Mouse (Mus musculus) mouse embryonic stem cell (cell line): ENCODE results near the gene Btbd35f2.
"Not testable (repeated sequence)": the region's sequence is repeated elsewhere in the genome, so short reads cannot be mapped to it uniquely, and the experiment has no call there.

Source experiments
- in situ Hi-C, 2 experiments: fragments of 300-500 bp; cut with MboI; formaldehyde crosslinking; loops; 1 replicate in 1 of 2; 3 replicates in 1 of 2; pipeline ENCODE4 v1.14.3; 2019 to 2020; ENCODE audit warnings: low sequenced_read_pairs in 2 of 2, low pct_unique_long_range_greater_than_20kb in 1 of 2, mixed read lengths in 1 of 2; ENCODE audit not compliant: unreplicated experiment in 1 of 2

Gene Btbd35f2

DNA sequence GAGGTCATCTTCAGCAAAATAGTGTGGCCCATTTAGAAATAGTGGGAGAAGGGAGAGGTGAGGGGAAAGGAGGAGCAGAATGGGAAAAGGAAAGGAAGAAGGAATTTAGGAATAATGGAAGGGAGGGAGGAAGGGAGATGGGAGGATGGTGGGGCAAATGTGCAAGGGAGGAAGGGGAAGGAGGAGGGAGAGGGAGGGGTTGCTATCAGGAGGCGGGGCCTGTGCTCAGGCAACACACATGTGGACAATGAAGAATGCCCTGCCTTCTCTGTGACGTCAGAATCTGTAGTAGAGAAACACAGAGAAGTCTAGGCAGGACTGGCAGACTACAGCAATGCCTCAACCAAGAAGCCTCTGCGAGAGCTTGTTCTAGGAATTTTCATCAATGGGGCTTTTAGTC, at the start of gene Btbd35f2:
Btbd35f2 (plus strand) TSS at position 301 of the 400 bp plus-strand sequence.
- in situ Hi-C loops = not testable (repeated sequence)
